Mouse (Mus musculus) Patski (cell line): ENCODE measurements around the gene Tsc2. TPM values are rescaled to one million over a fixed set of nuclear protein-coding genes. Genes with fewer than 3 reads are reported as not detected.
A peak's percentile ranks its signal among the peaks of the same experiment; 100 is the strongest.
"Not testable (repeated sequence)": the region's sequence is repeated elsewhere in the genome, so short reads cannot be mapped to it uniquely, and the experiment has no call there.

Experiments
- ATAC-seq: fragments of 100-300 bp; one replicate; pipeline ENCODE4 v1.8.0; 2021
- CTCF ChIA-PET: fragments of 350-600 bp; sonication (Branson Sonifier 250); formaldehyde crosslinking; loops from one replicate; lab custom pipeline; 2022; ENCODE audit warnings: inconsistent platforms; lab: Charles Lee
- POLR2A ChIA-PET: fragments of 350-600 bp; sonication (Branson Sonifier 250); formaldehyde crosslinking; loops from one replicate; lab custom pipeline; 2022; ENCODE audit warnings: antibody characterized with exemption, inconsistent platforms; lab: Charles Lee
- DNase-seq: peaks from one replicate; pipeline ENCODE4 v3.0.0-alpha.2; 2011; ENCODE audit warnings: low read depth, low spot score
- H3K27me3 ChIP-seq: fragments of 371-371 bp; one replicate; pipeline ENCODE4 v1.5.1; 2021
- CTCF ChIP-seq: fragments of 100-300 bp; IDR thresholded peaks from one replicate; pipeline ENCODE4 v1.5.1; 2021
- in situ Hi-C: fragments of 300-500 bp; cut with MboI; formaldehyde crosslinking; loops from 3 replicates; pipeline ENCODE4 v1.11.1; 2018; ENCODE audit warnings: low pct_unique_long_range_greater_than_20kb, mixed read lengths
- polyA plus RNA-seq: library from polyadenylated mRNA; unstranded; gene quantifications from one replicate; pipeline ENCODE4 v1.2.3, GENCODE M21; 2021

Gene Tsc2
- polyA plus RNA-seq, result 93.5 TPM

GRCm38 (mm10) chr17:24632167-24632812 is at the start of gene Tsc2, which contains the start of gene Nthl1:
Tsc2 (minus strand) TSS chr17:24632630.
Nthl1 (plus strand) TSS chr17:24632680.
- ATAC-seq, result peak; percentile 86
- CTCF ChIA-PET, result interaction anchor here (0.9 to 1.6 kb wide), 6 partner anchors 15 to 138 kb away, joined by 3 to 5 read pairs (median 3); partner anchors contain the start of gene Zfp598
- in situ Hi-C loops, result no loop called here

GRCm38 (mm10) chr17:24677500-24678080 is 45.2 kb upstream of the Tsc2 start:
- DNase-seq, result no peak
- POLR2A ChIA-PET, result no interaction called here
- CTCF ChIA-PET, result interaction anchor here (0.6 kb wide), 1 partner anchor 9 kb away, joined by 3 read pairs; the partner anchor contains the start of gene Zfp598
- in situ Hi-C loops, result no loop called here
- no peaks in the 10 kb centered on the region for H3K27me3 ChIP-seq
- no peak for TF ChIP-seq CTCF
- no peak for ATAC-seq

More at GRCm38 (mm10) chr17:24632167-24632812, at the start of gene Tsc2, which contains the start of gene Nthl1:
- DNase-seq, result peak; percentile 31
- no peaks in the 10 kb centered on the region for H3K27me3 ChIP-seq
- POLR2A ChIA-PET, result interaction anchor here (0.6 to 1.5 kb wide), 5 partner anchors 11 to 572 kb away, joined by 3 to 5 read pairs (median 4); no protein-coding TSS in a partner anchor
- TF ChIP-seq CTCF, result no peak

- in situ Hi-C loops, result no loop called here
- DNase-seq (no peak), ATAC-seq (no peak)
- POLR2A ChIA-PET, result no interaction called here
- CTCF ChIA-PET, result interaction anchor here (1.1 to 1.2 kb wide), 2 partner anchors 10 to 26 kb away, joined by 3 to 4 read pairs; no protein-coding TSS in a partner anchor
- no peak for TF ChIP-seq CTCF
- no peaks in the 10 kb centered on the region for H3K27me3 ChIP-seq
These were observed 44.4 kb upstream of the Tsc2 start for GRCm38 (mm10) chr17:24676877-24677276.

- no peak for ATAC-seq
- H3K27me3 ChIP-seq, result no peaks in the 10 kb centered on the region
- no peak for TF ChIP-seq CTCF
- CTCF ChIA-PET, result interaction anchor here (1.1 to 1.2 kb wide), 2 partner anchors 9 to 25 kb away, joined by 3 to 4 read pairs; no protein-coding TSS in a partner anchor
- POLR2A ChIA-PET, result no interaction called here
- in situ Hi-C loops, result no loop called here
- DNase-seq, result no peak
These were observed 43.8 kb upstream of the Tsc2 start for GRCm38 (mm10) chr17:24676187-24676586.

- ATAC-seq, result no peak
- in situ Hi-C loops, result no loop called here
- H3K27me3 ChIP-seq, result no peaks in the 10 kb centered on the region
- POLR2A ChIA-PET, result no interaction called here
- DNase-seq, result no peak
- no peak for TF ChIP-seq CTCF
- CTCF ChIA-PET, result interaction anchor here (1.0 kb wide), 1 partner anchor 12 kb away, joined by 4 read pairs; no protein-coding TSS in a partner anchor
These were observed 41.8 kb upstream of the Tsc2 start for GRCm38 (mm10) chr17:24674277-24674676.

GRCm38 (mm10) chr17:24672141-24672540 is 39.7 kb upstream of the Tsc2 start:
- ATAC-seq, result no peak
- ChIA-PET POLR2A (no interaction called here), CTCF (interaction anchor here (1.1 to 1.3 kb wide), 2 partner anchors 34 to 40 kb away, joined by 4 read pairs; partner anchors contain the start of genes Nthl1, Tbl3 and Tsc2)
- in situ Hi-C loops, result no loop called here
- no peak for DNase-seq
- no peaks in the 10 kb centered on the region for H3K27me3 ChIP-seq
- no peak for TF ChIP-seq CTCF

GRCm38 (mm10) chr17:24671346-24671745 is 38.9 kb upstream of the Tsc2 start:
- in situ Hi-C loops, result no loop called here
- ATAC-seq (no peak), DNase-seq (no peak)
- no peaks in the 10 kb centered on the region for H3K27me3 ChIP-seq
- ChIA-PET POLR2A (interaction anchor here (1.1 to 2.0 kb wide), 2 partner anchors 19 to 50 kb away, joined by 3 to 7 read pairs; partner anchors contain the start of gene Syngr3), CTCF (interaction anchor here (1.1 to 1.7 kb wide), 4 partner anchors 35 to 133 kb away, joined by 3 to 4 read pairs (median 4); partner anchors contain the start of genes Nthl1, Tbl3 and Tsc2)
- TF ChIP-seq CTCF, result no peak

- in situ Hi-C loops, result no loop called here
- CTCF ChIA-PET, result interaction anchor here (1.1 to 1.7 kb wide), 5 partner anchors 19 to 198 kb away, joined by 3 to 5 read pairs (median 4); partner anchors contain the start of genes Nthl1 and Tsc2
- DNase-seq (no peak), ATAC-seq (no peak)
- H3K27me3 ChIP-seq, result no peaks in the 10 kb centered on the region
- TF ChIP-seq CTCF, result no peak
- POLR2A ChIA-PET, result interaction anchor here (0.8 to 2.0 kb wide), 9 partner anchors 15 to 197 kb away, joined by 3 to 7 read pairs (median 4); partner anchors contain the start of genes Nthl1, Syngr3, Tbl3 and Tsc2
These were observed 37.9 kb upstream of the Tsc2 start for GRCm38 (mm10) chr17:24670246-24670844.

GRCm38 (mm10) chr17:24669545-24670245 is 37.3 kb upstream of the Tsc2 start, which contains the start of gene Zfp598:
Zfp598 (plus strand) TSS chr17:24669687.
- ATAC-seq, result peak; percentile 85
- H3K27me3 ChIP-seq, result no peaks in the 10 kb centered on the region
- TF ChIP-seq CTCF, result no peak
- POLR2A ChIA-PET, result interaction anchor here (0.7 to 2.0 kb wide), 9 partner anchors 12 to 197 kb away, joined by 3 to 7 read pairs (median 4); partner anchors contain the start of genes Nthl1, Syngr3, Tbl3 and Tsc2
- in situ Hi-C loops, result no loop called here
- peak; percentile 51 for DNase-seq
- CTCF ChIA-PET, result interaction anchor here (0.9 to 1.7 kb wide), 9 partner anchors 8 to 197 kb away, joined by 3 to 5 read pairs (median 3); partner anchors contain the start of genes Nthl1, Traf7 and Tsc2

- H3K27me3 ChIP-seq, ATAC-seq, in situ Hi-C loops, DNase-seq: not testable (repeated sequence)
- CTCF ChIA-PET, result interaction anchor here (0.9 to 2.9 kb wide), 9 partner anchors 8 to 197 kb away, joined by 3 to 14 read pairs (median 3); partner anchors contain the start of genes Nthl1, Traf7 and Tsc2
- POLR2A ChIA-PET, result interaction anchor here (0.6 to 1.7 kb wide), 6 partner anchors 12 to 196 kb away, joined by 3 to 4 read pairs (median 4); partner anchors contain the start of gene Tbl3
These were observed 36.7 kb upstream of the Tsc2 start for GRCm38 (mm10) chr17:24669214-24669544.
